Mouse (Mus musculus): ENCODE data around the gene Gbp5.
"Not testable (repeated sequence)": the region's sequence is repeated elsewhere in the genome, so short reads cannot be mapped to it uniquely, and the experiment has no call there.

The Gbp5 gene

DNA sequence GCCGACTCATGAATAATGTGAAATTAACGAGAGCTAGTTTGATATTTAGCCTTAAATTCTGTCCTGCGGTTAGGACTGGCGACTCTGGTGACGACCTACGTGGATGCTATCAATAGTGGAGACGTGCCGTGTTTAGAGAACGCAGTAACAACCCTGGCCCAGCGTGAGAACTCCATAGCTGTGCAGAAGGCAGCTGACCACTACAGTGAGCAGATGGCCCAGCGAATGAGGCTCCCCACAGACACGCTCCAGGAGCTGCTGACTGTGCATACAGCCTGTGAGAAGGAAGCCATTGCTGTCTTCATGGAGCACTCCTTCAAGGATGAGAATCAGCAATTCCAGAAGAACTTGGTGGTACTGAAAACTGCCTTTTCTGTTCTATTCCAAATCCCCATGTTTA lies 49.0 kb downstream of the Gbp5 start:
- not testable (repeated sequence) for DNase-seq (ENCODE audit: low spot score in 2 of 2)

DNA sequence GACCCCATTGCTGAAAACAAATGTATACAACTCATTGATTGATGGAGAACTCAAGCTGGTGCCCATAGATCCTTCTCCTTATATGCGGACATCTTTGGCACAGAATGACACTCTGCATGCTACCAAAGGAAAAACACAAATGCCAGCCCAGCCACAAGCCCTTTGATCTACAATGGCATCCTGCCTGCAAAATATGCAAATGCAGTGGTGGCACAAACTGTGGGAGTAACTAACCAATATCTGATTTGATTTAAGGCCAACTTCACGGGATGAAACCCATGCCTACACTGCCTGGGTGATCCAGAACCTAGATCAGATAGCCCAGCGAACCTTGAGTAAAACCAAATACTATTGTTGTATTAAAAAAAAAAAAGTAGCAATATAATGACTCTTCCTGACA lies 52.9 kb downstream of the Gbp5 start:
- DNase-seq (ENCODE audit: low spot score in 2 of 2): no peak

DNA sequence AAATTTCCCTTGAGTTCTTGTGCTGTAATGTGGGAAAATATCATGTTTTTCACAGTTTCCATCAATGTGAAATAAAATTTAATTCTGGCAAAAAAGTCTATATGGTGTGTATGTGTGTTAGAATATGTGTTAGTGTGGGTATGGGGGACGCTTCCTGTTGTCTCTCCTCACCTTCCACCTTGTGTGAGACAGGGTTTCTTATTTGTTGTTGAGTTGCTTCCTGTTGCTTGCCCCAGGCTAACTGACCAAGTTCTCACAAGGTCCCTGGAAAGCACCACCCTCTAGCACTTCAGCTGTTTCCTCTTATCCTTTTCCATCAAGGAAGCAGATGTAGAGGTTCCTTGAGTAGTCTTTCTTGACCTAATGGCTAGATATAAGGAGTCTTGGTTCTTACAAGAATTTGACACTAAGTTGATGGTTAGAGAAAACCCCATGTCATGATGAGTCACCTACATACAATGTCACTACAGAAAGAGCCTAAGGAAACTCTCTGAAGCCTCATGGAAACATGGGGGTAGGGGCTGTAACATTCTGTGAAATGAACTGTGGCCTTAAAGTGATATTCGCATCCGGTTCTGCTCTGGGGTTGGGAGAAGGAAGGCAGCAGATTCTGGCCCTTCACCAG lies 56.4 kb downstream of the Gbp5 start:
- no peak for DNase-seq (ENCODE audit: low spot score in 2 of 2)

DNA sequence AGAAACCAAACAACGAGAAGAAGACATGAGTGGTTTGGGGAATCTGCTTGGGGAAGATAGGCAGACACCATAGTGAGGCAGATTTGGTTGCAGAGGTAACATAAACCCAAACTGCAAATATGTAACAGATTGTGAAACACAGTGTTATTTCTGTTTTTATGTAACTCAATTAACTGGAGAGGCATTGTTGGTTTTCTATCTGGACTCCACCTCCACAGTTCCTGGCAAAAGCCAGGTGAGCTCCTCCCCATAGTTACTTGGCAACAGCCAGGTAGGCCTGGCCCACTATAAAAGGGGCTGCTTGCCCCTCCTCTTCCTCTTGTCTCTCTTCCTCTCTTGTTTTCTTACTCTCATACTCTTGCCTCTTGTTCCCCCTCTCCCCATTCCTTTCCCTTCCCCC lies 60.8 kb downstream of the Gbp5 start:
- no peak for DNase-seq (ENCODE audit: low spot score in 2 of 2)

DNA sequence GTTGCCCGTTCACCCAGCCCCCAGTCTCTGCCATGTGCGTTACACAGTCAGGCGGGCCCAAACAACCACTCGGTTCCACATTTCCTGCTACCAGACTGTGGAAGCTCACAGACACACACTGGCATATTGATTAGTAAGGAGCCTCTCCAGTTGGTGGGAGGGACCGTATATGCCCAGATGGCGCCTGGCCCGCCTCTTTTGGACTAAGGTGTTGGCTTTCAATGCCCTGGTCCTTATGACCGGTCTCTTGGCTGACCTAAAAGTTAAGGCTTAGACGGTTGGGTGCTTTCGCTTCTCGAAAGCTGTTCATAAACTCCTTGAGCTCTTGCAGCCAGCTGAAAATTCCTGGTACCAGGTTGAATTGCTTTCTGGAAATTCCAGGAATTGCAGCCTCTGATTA lies 61.8 kb downstream of the Gbp5 start:
- no peak for DNase-seq (ENCODE audit: low spot score in 2 of 2)

DNA sequence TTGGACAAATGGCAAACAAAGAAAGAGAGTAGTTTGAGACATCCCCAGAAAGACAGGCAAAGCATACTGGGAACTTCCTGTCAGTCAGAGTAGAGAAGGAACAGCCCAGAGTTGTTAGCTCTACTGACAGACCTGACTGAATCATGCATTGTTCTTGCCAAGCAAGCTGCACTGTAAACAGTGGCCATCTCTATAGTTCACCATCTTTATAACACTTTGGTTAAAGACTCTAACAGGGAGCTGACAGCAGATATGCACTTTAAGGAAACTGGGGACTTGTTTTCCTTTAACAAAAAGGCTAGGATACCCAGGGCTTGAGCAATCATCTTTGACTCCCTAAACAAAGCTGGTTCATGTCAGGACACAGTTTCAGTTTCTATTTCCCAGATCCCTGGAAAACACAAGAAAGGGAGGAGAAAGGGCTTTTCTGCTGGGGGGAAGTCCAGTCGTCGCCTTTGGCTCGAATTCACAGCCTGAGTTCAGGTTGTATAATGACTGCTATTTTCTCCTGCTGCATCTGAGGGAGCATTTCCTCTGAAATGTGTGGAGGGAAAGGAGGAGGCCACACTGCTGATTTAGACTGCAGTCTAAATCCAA lies 66.0 kb downstream of the Gbp5 start, which contains the start of gene Gbp3:
Gene Gbp3, plus strand, starts transcription at position 395 of the 597 bp plus-strand sequence.
- DNase-seq (ENCODE audit: low spot score in 2 of 2): peak in 1 of 2 experiments; percentile 25

DNA sequence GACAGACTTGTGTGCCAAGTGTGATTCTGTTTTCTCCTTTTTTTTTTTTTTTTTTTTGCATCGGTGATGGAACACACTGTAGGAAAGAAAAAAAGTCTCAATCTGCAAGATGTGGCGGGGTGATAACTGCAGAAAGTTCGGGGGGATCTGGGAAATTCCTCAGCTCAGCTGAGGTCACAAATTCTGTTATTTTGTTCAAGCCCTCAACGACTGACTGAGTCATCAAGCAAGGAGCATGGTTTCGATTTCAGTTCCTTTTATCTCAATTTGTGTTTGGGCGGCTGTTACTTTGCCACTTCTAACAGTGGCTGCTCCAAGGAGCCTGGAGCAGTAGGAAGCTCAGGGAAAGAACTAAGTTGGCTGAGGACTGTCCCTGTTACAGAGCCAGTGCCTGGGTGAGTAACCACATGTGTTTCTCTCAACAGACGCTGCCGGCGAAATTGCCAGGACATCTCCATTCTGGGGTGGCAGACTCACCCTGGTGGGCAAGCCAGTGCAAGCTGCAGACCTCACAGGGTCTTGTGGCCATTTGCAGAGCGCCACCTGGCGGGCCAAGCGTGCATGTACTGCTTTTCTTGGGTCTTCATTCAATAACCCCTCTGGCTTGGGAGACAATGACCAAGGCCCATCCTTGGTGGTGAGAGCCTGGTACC lies 66.6 kb downstream of the Gbp5 start:
- peak; percentile 73 to 83 for DNase-seq (ENCODE audit: low spot score in 2 of 2)

DNA sequence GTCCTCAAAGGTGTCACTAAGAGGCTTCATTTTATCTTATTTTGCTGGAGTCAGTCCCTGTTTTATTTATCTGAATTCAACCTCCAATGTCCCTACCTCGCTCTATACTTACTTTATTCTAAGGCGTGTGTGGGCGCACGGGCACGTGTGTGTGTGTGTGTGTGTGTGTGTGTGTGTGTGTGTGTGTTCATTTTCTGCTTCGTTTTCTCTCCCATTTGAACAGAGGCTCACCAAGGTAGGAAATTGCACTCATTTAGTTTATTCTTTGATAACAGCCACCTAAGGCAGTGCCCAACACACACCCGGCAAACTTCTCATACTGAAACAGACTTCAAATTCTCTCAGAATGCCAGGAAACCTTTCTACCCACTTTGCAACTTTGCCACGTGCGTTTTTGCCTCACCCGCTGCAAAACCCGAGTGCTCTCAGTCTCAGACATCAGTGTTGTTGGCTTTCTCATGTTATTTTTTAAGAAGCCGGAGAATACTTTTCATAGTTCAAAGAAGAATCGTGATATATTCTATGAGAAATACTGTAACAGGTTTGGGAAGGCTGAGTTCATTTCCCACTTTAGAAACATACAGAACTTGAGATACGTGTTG lies 67.4 kb downstream of the Gbp5 start:
- no peak for DNase-seq (ENCODE audit: low spot score in 2 of 2)

DNA sequence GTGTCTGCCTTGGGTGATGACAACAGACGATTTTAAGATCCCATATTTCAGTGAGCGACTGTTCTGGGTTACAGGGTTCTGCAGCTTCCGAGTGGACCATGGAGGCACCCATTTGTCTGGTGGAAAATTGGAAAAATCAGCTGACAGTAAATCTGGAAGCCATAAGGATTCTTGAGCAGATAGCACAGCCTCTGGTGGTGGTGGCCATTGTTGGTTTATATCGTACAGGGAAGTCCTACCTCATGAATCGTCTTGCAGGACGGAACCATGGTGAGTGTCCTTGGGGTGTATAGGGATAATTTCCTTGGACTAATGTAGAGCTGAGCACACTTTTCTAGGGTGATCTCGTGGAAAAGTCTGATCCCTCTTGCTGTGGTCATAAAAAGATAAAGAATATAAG lies 67.9 kb downstream of the Gbp5 start:
- DNase-seq (ENCODE audit: low spot score in 2 of 2): no peak

DNA sequence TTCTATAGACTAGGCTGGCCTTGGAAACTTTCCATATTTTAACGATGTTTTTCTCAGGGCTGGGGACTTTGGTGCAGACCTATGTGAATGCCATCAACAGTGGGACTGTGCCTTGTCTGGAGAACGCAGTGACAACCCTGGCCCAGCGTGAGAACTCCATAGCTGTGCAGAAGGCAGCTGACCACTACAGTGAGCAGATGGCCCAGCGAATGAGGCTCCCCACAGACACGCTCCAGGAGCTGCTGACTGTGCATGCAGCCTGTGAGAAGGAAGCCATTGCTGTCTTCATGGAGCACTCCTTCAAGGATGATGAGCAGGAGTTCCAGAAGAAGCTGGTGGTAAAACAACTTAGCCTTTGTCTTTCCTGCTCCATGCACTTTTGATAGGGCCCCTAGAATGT lies 73.7 kb downstream of the Gbp5 start:
- DNase-seq (ENCODE audit: low spot score in 2 of 2): not testable (repeated sequence)

DNA sequence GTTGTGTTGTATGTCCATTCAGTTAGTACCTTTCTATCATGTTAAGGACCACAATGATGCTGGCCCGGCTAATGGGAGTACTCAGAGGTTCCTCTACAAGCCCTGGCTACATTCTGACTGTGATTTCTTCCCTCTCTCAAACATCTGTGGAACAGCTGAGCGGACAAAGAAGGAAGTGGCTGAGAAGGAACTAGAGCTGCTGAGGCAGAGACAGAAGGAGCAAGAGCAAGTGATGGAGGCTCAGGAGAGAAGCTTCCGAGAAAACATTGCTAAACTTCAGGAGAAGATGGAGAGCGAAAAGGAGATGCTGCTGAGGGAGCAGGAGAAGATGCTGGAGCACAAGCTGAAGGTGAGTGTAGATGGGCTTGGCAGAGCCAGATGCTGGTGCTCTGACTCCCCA lies 77.0 kb downstream of the Gbp5 start:
- DNase-seq (ENCODE audit: low spot score in 2 of 2): no peak
